Mouse (Mus musculus): ENCODE measurements around the gene Gm8909.
"Not testable (repeated sequence)": the region's sequence is repeated elsewhere in the genome, so short reads cannot be mapped to it uniquely, and the experiment has no call there.

- TF ChIP-seq POLR2A (IDR thresholded peaks at IDR 0.05; ENCODE audit: low read depth, low read length); CTCF (IDR thresholded peaks at IDR 0.05; ENCODE audit: extremely low read depth, insufficient read depth, insufficient read length, insufficient replicate concordance): not testable (repeated sequence)
Observed at GRCm38 (mm10) chr17:36128968-36129817, 39.1 kb downstream of the Gm8909 start, which contains the start of gene Gm7030.
